Mouse (Mus musculus) heart, postnatal 4 days (tissue): ENCODE measurements around the gene Slc35a1. TPM values are rescaled to one million over a fixed set of nuclear protein-coding genes. Genes with fewer than 3 reads are reported as not detected.
"Not testable (repeated sequence)": the region's sequence is repeated elsewhere in the genome, so short reads cannot be mapped to it uniquely, and the experiment has no call there.

Experiments
- DNase-seq: peaks from one replicate; pipeline ENCODE4 v3.0.0; 2021
- total RNA-seq, 2 experiments: library from RNA; stranded (reverse); gene quantifications; 2 replicates each; pipeline ENCODE4 v1.2.3; 2021

Gene Slc35a1
- 10 to 100 TPM; 23.3 to 23.5 TPM for total RNA-seq

GRCm38 (mm10) chr4:34686874-34687567 is at the start of gene Slc35a1:
Gene Slc35a1, minus strand, starts transcription at chr4:34687438.
- DNase-seq, result peak; percentile 94

- no peak for DNase-seq
Observed at GRCm38 (mm10) chr4:34734461-34734860, 47.2 kb upstream of the Slc35a1 start.

GRCm38 (mm10) chr4:34733415-34733814 is 46.2 kb upstream of the Slc35a1 start:
- DNase-seq, result not testable (repeated sequence)

GRCm38 (mm10) chr4:34729851-34730341 is 42.7 kb upstream of the Slc35a1 start, which contains the start of gene Cfap206:
Gene Cfap206, minus strand, starts transcription at chr4:34730206.
- DNase-seq, result peak; percentile 77

- DNase-seq, result not testable (repeated sequence)
Observed at GRCm38 (mm10) chr4:34725710-34726109, 38.5 kb upstream of the Slc35a1 start.

- DNase-seq, result no peak
Observed at GRCm38 (mm10) chr4:34724306-34724705, 37.1 kb upstream of the Slc35a1 start.

GRCm38 (mm10) chr4:34723186-34723585 is 35.9 kb upstream of the Slc35a1 start:
- DNase-seq, result no peak

- no peak for DNase-seq
Observed at GRCm38 (mm10) chr4:34720127-34720895, 33.1 kb upstream of the Slc35a1 start.

- DNase-seq, result no peak
Observed at GRCm38 (mm10) chr4:34719421-34719820, 32.2 kb upstream of the Slc35a1 start.

GRCm38 (mm10) chr4:34715062-34715461 is 27.8 kb upstream of the Slc35a1 start:
- no peak for DNase-seq

- no peak for DNase-seq
Observed at GRCm38 (mm10) chr4:34708127-34708526, 20.9 kb upstream of the Slc35a1 start.

- DNase-seq, result no peak
Observed at GRCm38 (mm10) chr4:34707248-34707647, 20.0 kb upstream of the Slc35a1 start.

GRCm38 (mm10) chr4:34703029-34703428 is 15.8 kb upstream of the Slc35a1 start:
- no peak for DNase-seq

GRCm38 (mm10) chr4:34702231-34702630 is 15.0 kb upstream of the Slc35a1 start:
- no peak for DNase-seq

- DNase-seq, result peak; percentile 73
Observed at GRCm38 (mm10) chr4:34701528-34701927, 14.3 kb upstream of the Slc35a1 start.

GRCm38 (mm10) chr4:34688021-34688420 is 783 bp upstream of the Slc35a1 start:
- DNase-seq, result no peak

- peak; percentile 23 for DNase-seq
Observed at GRCm38 (mm10) chr4:34680530-34680929, 6.7 kb downstream of the Slc35a1 start.

GRCm38 (mm10) chr4:34673721-34674120 is 13.5 kb downstream of the Slc35a1 start:
- DNase-seq, result peak; percentile 62

GRCm38 (mm10) chr4:34667923-34668322 is 19.3 kb downstream of the Slc35a1 start:
- DNase-seq, result no peak

- no peak for DNase-seq
Observed at GRCm38 (mm10) chr4:34661927-34662326, 25.3 kb downstream of the Slc35a1 start.

- DNase-seq, result no peak
Observed at GRCm38 (mm10) chr4:34661514-34661913, 25.7 kb downstream of the Slc35a1 start.

GRCm38 (mm10) chr4:34659012-34659411 is 28.2 kb downstream of the Slc35a1 start:
- DNase-seq, result no peak

GRCm38 (mm10) chr4:34656101-34656500 is 31.1 kb downstream of the Slc35a1 start:
- DNase-seq, result no peak

GRCm38 (mm10) chr4:34653179-34653578 is 34.1 kb downstream of the Slc35a1 start:
- DNase-seq, result no peak
